Mouse (Mus musculus) B cell, adult 2 months (primary cell): Measurements from ENCODE around the gene Cybb.
"Not testable (repeated sequence)": the region's sequence is repeated elsewhere in the genome, so short reads cannot be mapped to it uniquely, and the experiment has no call there.

Experiments used
- DNase-seq, 2 experiments: peaks; one replicate each; pipeline ENCODE4 v3.0.0; 2022

The Cybb gene

GRCm38 (mm10) chrX:9487671-9488070 is at the start of gene Cybb:
TSS of gene Cybb (minus strand) at chrX:9487771.
- DNase-seq = no peak

- DNase-seq = no peak
These were observed 49.3 kb upstream of the Cybb start for GRCm38 (mm10) chrX:9536881-9537280.

GRCm38 (mm10) chrX:9519969-9520368 is 32.4 kb upstream of the Cybb start:
- peak; percentile 38 to 74 for DNase-seq

- DNase-seq = not testable (repeated sequence)
These were observed 30.0 kb upstream of the Cybb start for GRCm38 (mm10) chrX:9517531-9517930.

GRCm38 (mm10) chrX:9475036-9475435 is 12.5 kb downstream of the Cybb start:
- not testable (repeated sequence) for DNase-seq

- peak in 1 of 2 experiments; percentile 3 for DNase-seq
These were observed 13.1 kb downstream of the Cybb start for GRCm38 (mm10) chrX:9474440-9474839.

GRCm38 (mm10) chrX:9473768-9474167 is 13.8 kb downstream of the Cybb start:
- DNase-seq = peak; percentile 11 to 21

- DNase-seq = peak; percentile 60 to 63
These were observed 16.7 kb downstream of the Cybb start for GRCm38 (mm10) chrX:9470811-9471388.

GRCm38 (mm10) chrX:9469100-9469499 is 18.5 kb downstream of the Cybb start:
- DNase-seq = peak in 1 of 2 experiments; percentile 16

GRCm38 (mm10) chrX:9467020-9467419 is 20.6 kb downstream of the Cybb start:
- peak; percentile 35 to 46 for DNase-seq

- DNase-seq = no peak
These were observed 21.7 kb downstream of the Cybb start for GRCm38 (mm10) chrX:9465890-9466289.

- DNase-seq = no peak
These were observed 24.9 kb downstream of the Cybb start for GRCm38 (mm10) chrX:9462671-9463070.

GRCm38 (mm10) chrX:9461399-9461798 is 26.2 kb downstream of the Cybb start:
- no peak for DNase-seq

GRCm38 (mm10) chrX:9460387-9460930 is 27.1 kb downstream of the Cybb start:
- DNase-seq = no peak

GRCm38 (mm10) chrX:9452375-9452774 is 35.2 kb downstream of the Cybb start:
- peak; percentile 19 to 31 for DNase-seq

- peak in 1 of 2 experiments; percentile 16 for DNase-seq
These were observed 40.3 kb downstream of the Cybb start for GRCm38 (mm10) chrX:9447284-9447683.

GRCm38 (mm10) chrX:9441102-9441501 is 46.5 kb downstream of the Cybb start:
- peak in 1 of 2 experiments; percentile 24 for DNase-seq

- DNase-seq = no peak
These were observed 47.0 kb downstream of the Cybb start for GRCm38 (mm10) chrX:9440556-9440955.

- DNase-seq = no peak
These were observed 48.3 kb downstream of the Cybb start for GRCm38 (mm10) chrX:9439257-9439656.

GRCm38 (mm10) chrX:9413889-9414288 is 73.7 kb downstream of the Cybb start:
- DNase-seq = peak in 1 of 2 experiments; percentile 1
